Mouse (Mus musculus) mammary gland, adult 2 months (tissue): ENCODE measurements around the gene Prkar2a. TPM values are rescaled to one million over a fixed set of nuclear protein-coding genes. Genes with fewer than 3 reads are reported as not detected.

Source experiments
- polyA plus RNA-seq: library from polyadenylated mRNA; depleted of rRNA; stranded (reverse); fragments of >200 nt; gene quantifications from 2 replicates; pipeline ENCODE4 v1.2.3, GENCODE M21; 2012; ENCODE audit warnings: low replicate concordance; rRNA removed

Prkar2a gene
- polyA plus RNA-seq = 11.2 and 21.9 TPM in 2 replicates

DNA sequence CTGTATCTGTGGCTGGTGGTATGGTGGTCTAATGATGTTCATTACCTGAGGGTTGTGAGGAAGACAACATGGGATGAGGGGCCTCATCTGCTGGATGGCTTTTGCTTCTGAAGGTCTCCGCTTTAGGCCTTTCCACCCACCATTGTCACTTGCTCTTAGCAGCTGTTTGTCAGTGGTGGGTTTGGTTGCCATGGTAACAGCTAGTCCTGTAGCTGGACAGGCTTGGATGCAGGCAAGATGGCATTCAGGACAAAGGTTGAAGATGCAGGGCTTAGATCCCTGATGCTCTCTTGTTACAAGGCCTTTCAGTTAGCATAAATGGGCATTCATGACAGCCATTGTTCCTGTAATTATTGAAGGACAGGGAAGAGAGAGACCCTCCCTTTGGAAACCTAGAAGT is at the start of gene Prkar2a:
TSS of gene Prkar2a (plus strand) at position 209 of the 400 bp plus-strand sequence.

DNA sequence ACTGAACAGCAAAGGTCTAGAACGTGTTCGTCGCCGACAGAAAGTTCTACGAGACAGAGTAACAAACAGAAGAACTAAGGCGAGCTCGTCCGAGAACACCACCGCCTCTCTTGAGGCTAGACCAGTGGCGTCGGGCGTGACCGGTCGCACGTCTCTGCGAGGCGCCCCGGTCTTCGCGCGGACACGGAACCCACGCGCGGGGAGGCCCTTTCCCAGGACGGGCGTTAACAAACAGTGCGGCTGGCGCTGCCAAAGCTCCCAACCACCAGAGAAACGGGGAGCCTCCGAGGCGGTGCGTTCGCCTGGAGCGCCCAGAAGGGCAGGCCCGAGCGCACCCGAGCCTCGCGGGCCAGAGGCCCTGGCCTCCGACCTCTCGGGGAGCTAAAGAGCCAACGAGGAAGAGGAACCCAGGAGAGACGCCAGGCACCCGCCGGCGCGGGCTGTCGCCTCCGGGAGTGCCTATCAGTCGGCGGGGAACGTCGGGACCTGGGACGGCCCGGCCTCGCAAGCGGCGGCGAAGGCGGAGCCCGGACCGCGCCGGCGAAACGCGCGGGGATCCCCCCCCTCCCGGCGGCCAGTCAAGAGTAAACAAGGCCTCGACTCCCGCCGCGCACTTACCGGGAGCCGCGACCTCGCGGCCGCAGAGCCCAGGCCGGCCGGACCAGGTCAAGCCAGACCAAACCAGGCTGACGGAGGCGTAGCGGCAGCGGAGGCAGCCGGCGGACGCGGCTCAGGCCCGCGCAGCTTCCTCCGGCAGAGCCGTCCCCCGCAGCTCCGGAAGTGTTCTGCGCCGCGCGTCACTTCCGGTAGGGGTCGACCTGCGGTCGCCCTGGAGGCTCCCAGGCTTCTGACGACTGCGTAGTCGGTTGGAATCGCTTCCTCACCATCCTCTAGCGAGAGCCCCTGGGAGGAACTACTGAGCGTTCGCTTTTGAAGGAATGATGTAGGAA is 40.2 kb upstream of the Prkar2a start, which contains the start of gene Arih2:
TSS of gene Arih2 (minus strand) at position 776 of the 950 bp plus-strand sequence.

GRCm38 (mm10) chr9:108661677-108662612 is 27.2 kb upstream of the Prkar2a start, which contains the start of gene Slc25a20:
Gene Slc25a20, plus strand, starts transcription at chr9:108662088.

GRCm38 (mm10) chr9:108783548-108784463 is 94.7 kb downstream of the Prkar2a start, which contains the start of gene Ip6k2:
Gene Ip6k2, plus strand, starts transcription at chr9:108783796.

Other genes with a start within 250 kb of the Prkar2a start
- gene Ccdc71, start 228.8 kb upstream of the Prkar2a start, polyA plus RNA-seq = 24.9 and 25.2 TPM in 2 replicates
- gene Klhdc8b, start 227.7 kb upstream of the Prkar2a start, polyA plus RNA-seq = 44.0 and 53.3 TPM in 2 replicates
- 152 and 195 TPM in 2 replicates for gene Lamb2, start 209.6 kb upstream of the Prkar2a start, polyA plus RNA-seq
- 177 and 200 TPM in 2 replicates for gene Usp19, start 198.7 kb upstream of the Prkar2a start, polyA plus RNA-seq
- gene Qars, start 181.6 kb upstream of the Prkar2a start, polyA plus RNA-seq = 171 and 217 TPM in 2 replicates
- 121 and 153 TPM in 2 replicates for gene Qrich1, start 172.5 kb upstream of the Prkar2a start, polyA plus RNA-seq
- 76.5 and 81.5 TPM in 2 replicates for gene Impdh2, start 129.0 kb upstream of the Prkar2a start, polyA plus RNA-seq
- 54.9 and 58.4 TPM in 2 replicates for gene Ndufaf3, start 121.9 kb upstream of the Prkar2a start, polyA plus RNA-seq
- 215 and 258 TPM in 2 replicates for gene Dalrd3, start 119.4 kb upstream of the Prkar2a start, polyA plus RNA-seq
- gene Wdr6, start 110.6 kb upstream of the Prkar2a start, polyA plus RNA-seq = 39.5 and 43.9 TPM in 2 replicates
- gene P4htm, start 91.6 kb upstream of the Prkar2a start, polyA plus RNA-seq = 7.2 and 10.5 TPM in 2 replicates
- gene Arih2, start 39.9 kb upstream of the Prkar2a start, polyA plus RNA-seq = 26.9 and 47.5 TPM in 2 replicates
- 34.9 and 55.0 TPM in 2 replicates for gene Slc25a20, start 27.2 kb upstream of the Prkar2a start, polyA plus RNA-seq
- 55.7 and 58.4 TPM in 2 replicates for gene Ip6k2, start 94.5 kb downstream of the Prkar2a start, polyA plus RNA-seq
- gene Nckipsd, start 119.1 kb downstream of the Prkar2a start, polyA plus RNA-seq = 33.1 and 44.7 TPM in 2 replicates
- gene Celsr3, start 137.0 kb downstream of the Prkar2a start, polyA plus RNA-seq = 0.37 and 1.4 TPM in 2 replicates
- 26.7 and 33.5 TPM in 2 replicates for gene Slc26a6, start 164.0 kb downstream of the Prkar2a start, polyA plus RNA-seq
- 0.22 TPM in 1 of 2 replicates, not detected in the other for gene Tmem89, start 225.3 kb downstream of the Prkar2a start, polyA plus RNA-seq
- gene Uqcrc1, start 247.3 kb downstream of the Prkar2a start, polyA plus RNA-seq = 712 and 1,110 TPM in 2 replicates